Mouse (Mus musculus): ENCODE results near the gene Ednra.
"Not testable (repeated sequence)": the region's sequence is repeated elsewhere in the genome, so short reads cannot be mapped to it uniquely, and the experiment has no call there.

The Ednra gene

DNA sequence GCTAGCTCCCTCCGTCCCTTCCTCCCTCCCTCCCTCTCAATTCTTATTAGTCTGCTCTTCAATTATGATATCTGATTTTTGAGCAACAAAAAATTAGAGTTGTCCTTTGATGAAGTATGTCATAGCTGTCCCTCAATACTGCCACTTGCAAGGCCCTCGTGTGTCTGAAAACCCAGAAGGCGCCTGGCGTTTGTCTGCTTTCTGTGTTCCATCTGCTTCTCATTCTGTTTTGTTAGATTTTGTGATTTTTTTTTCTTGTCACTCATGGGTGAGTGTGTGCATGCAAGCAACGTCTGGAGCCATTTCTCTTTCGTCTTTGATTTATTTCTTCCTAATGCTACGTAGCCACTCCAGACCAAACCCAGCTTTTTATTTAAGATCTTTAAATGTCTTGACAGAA lies 9.8 kb downstream of the Ednra start:
- no peak for DNase-seq

DNA sequence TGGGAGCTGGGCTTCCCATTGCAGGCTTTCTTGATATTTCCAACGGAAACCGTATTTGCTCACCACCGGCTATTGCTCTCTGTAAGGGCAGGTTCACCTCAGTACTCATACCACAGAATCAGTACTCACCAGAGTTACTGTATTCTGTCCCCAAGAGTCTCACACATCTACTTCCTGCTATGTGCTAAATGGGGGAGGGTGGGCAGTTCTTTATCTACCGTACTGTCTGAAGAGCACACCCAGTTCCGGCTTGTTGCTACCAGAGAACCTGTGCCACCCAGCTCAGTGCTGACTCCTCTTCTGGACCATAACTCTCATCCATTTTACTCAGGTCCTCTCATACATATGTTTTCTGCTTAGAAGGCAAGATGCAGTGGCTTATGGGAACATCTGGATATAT lies 10.6 kb downstream of the Ednra start:
- DNase-seq: no peak

DNA sequence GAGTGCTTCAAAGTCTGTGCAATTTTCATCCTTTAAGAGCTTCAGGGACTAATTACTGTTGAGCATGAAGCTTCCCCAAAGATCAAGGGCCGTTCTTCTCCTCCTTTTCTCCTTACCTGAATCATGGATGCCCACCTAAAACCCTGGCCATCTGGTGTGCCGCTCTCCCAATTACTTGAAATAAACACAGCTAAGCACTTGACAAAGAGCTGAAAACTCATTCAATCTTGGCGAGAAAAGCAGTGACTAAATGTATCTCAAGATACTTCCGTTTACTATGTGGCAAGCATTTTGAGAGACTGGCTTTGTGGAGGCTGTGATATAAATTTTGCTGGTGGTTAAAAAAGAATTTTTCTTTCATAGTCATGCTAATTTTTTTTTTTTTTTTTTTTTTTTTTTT lies 19.5 kb downstream of the Ednra start:
- DNase-seq: no peak

DNA sequence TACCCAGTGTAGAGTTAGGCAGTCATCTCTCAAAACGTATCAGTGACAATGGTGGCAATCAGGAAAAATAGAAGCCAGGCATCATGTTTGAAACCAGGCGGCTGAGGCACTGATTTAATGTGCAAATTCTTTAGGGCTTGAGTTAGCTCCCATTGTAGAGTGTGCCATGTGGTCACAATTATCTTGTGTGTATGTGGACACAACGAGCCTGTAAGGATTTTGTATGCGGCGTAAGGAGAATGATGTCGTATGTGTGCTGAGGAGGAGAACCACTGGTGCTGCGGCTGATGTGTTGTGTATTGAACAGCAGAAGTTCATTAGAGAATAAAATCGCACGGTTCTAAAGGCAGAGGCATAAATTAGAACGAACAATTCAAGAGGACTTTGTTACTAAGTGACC lies 26.2 kb downstream of the Ednra start:
- DNase-seq: no peak

DNA sequence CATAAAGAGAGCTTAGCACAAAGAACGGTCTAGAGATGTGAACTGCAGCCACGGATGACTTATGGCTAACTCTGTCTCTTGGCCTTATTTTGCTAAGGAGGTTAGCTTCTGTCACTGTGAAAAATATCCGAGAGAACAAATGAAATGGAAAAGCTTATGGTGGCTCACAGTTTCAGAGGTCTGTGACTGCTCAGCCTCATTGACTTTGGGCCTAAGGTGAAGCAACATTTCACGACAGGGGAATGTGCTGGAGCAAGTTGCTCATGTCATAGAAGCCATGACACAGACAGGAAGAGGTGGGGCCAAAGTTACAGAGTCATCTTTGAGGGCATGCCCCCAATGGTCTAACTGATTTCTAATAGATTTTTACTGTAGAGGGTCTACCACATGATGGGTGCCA lies 28.1 kb downstream of the Ednra start:
- DNase-seq: no peak

DNA sequence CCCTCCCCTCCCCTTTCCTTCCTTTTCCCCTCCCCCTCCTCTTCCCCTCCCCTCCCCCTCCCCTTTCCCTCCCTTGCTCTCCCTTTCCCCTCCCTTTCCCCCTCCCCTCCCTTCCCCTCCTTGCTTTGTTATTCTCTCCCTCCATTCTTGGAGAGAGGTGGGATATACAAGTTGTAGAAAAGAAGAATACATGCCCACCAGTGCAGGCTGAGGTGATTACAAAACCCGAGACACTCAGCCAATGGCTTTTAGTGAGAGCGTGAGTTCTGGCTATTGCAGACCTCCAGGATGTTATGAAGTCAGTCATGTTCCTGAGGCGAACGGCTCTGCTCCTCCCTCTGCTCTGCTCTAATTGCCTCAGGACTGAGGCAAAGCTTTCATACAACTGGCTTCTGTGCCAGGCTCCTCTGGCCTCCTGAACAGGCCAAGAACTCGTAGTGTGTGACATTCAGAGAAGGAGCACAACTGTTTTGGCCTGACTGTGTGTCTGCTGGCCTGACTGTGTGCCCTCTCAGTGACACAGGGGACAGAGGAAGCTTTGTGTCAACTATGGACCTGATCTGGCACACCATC lies 28.7 kb downstream of the Ednra start:
- no peak for DNase-seq

DNA sequence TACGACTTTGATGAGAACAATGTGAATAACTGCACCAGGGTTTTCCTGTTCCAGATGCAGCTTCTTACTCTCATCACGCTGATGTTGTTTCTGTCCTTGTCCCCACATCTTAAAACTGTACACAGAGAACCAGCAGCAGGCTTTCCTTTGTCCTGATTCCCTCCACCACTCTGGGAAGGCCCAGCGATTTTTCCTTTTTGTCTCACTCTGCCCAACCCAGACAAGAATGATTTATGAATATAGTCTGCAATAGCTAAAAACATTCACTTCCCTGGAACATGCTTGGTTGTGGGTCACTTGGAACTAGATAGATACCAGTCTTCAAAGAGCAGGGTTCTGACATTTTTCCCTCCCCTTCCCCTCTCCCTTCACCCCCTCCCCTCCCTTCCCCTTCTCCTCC lies 29.2 kb downstream of the Ednra start:
- no peak for DNase-seq

DNA sequence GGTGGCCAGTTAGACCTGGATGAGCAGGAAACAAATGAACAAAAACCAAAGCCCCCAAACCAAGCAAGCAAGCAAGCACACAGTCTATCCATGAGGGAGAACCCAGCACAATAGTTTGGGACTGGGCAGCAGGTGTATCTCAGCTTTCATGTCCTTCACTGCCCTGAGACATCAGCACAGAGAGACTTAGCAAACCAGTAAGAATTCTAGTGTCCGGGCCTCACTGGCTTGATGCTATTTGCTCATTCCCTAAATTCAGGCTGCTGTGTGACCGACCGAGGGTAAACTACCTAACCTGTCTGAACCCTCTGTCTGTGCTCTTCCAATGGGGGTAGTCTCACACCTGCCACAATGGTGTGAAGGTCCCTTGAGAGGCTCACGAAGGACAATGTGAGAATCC lies 29.7 kb downstream of the Ednra start:
- no peak for DNase-seq

DNA sequence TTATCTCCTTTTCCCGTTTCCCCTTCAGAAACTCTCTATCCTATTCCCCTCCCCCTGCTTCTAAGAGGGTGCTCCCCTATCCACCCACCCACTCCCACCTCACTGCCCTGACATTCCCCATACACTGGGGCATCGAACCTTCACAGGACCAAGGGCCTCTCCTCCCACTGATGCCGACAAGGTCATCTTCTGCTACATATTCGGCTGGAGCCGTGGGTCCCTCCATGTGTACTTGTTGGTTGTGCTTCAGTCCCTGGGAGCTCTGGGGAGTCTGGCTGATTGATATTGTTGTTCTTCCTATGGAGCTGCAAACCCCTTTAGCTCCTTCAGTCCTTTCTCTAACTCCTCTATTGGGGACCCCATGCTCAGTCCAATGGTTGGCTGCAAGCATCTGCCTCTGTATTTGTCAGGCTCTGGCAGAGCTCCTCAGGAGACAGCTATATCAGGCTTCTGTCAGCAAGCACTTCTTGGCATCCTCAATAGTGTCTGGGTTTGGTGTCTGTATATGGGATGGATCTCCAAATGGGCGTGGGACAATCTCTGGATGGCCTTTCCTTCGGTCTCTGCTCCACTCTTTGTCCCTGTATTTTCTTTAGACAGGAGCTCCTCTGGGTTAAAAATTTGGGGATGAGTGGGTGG lies 34.7 kb downstream of the Ednra start:
- DNase-seq: not testable (repeated sequence)

DNA sequence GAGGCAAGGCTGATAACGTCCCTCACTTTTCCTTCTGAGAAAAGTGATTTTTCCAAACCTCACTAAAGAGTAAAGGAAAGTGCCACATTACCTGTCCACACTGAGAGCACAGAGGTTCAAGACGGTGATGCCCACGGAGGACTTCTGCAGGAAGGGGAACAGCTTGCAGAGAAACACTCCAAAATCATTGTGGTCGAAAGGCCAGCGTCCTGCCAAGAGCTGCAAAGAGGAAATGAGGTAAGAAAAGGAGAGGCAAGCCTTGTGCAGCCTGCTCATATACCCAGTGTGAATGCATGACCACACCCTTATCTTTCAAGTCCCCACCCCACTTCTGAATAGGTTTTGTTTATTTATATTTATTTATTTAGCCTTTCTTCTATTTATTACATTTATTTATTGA lies 35.3 kb downstream of the Ednra start:
- no peak for DNase-seq

DNA sequence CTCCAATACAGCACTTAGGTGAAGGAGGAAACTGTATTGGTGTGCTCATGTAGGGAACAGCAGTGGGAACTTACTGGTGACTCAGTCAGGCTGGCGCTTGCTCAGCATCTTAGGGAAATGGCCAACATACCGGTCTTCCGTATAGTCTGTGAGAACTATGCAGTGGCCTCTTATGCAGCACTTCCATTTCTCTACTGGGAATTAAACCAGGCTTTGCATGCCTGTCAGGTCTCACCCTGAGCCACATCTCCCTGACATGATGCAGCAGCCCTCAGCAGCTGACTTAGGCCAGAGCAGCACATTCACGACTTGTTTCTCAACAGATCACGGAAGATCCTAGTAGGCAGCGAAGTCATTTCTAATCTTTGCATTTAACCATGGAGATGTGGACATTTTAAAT lies 39.9 kb downstream of the Ednra start:
- DNase-seq: no peak

DNA sequence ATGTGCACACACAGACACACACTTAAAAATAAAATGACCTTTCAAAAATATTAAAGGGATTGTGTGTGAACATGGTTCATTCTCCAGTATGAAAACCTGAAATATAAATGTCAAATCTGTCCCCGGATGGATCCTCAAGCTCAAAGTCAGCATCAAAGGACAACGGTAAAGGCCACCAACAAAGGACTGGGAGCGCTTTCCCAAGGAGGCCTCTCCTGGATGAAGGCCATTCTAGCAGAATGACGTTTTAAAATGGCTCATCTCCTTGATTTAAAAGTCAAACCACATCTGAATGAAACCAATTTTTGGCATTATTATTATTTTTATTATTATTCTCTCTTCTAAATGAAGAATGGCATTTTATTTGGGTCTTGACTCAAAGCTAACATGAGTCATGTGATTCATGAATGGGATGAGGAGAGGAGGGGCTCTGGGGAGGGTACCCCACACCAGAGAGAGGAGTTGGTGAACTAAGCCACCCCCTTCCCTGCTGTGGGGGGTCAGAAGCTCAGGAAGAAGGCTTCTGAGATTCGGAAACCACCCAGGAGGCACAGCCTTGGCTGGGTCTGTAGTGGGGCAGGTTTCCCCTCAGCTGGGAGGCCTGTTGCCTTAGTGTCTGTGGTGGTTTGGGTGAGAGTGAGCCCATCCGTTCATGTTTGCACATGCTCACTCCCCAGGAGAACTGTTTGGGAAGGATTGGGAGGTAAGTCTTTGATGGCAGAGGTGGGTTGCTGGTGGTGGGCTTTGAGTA lies 40.7 kb downstream of the Ednra start:
- DNase-seq: no peak

DNA sequence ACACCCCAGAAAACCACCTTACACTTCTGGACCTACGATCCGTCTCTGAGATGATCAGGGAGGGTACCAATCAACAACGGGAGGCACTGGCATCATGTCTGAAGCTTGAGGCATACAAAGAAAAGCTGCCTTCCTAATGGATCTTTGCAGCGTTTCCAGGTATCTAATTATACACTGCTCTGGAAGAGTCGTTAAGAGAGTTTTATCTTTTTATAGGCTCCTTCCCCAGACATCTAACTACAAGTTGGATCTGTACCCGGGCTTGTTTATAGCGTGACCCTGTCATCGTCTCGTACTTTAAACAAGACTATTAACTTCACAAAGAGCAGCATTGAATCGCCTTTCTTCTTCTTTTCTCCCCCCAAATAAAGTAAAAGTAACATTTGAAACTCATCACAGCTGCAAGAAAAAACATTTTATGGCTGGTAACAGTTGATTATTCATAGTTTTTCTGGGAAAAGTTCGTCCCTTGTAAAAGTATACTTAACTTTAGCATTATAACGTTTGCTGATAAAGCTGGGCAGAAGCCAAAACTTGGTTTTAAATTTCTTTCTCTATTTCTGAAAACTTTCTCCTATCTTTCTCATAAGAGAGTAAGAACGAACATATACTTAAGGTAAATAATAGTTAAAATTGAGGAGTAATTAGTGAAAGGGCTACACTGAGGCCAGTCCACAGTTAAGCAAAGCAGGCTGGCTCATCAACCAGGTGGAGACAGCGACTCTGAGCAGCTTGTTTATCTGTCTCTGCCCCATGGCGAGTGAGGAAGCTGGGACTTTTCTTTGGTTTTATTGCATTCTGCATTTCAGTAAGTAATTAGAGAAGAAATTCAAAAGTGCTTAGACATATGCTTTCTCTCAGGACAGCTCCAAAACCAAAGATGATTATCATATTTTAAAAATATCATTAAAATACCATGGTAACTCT lies 42.0 kb downstream of the Ednra start:
- no peak for DNase-seq

DNA sequence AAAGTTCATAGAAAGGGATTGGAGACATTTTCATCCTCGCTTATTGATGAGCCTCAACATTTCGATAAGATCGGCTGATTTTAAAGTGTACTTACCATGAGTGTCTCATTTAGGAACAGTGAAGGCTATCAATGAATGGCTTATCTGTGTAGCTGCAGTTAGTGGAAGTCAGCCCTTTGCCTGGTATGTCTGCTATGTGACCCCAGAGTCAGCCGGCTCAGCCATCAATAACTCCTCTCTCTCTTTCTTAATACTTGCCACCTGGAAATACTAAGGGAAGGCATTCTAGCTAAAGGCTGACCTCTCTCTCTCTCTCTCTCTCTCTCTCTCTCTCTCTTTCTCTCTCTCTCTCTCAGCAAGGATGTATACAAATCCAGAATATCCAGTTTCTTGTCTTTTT lies 52.2 kb downstream of the Ednra start:
- DNase-seq: no peak

DNA sequence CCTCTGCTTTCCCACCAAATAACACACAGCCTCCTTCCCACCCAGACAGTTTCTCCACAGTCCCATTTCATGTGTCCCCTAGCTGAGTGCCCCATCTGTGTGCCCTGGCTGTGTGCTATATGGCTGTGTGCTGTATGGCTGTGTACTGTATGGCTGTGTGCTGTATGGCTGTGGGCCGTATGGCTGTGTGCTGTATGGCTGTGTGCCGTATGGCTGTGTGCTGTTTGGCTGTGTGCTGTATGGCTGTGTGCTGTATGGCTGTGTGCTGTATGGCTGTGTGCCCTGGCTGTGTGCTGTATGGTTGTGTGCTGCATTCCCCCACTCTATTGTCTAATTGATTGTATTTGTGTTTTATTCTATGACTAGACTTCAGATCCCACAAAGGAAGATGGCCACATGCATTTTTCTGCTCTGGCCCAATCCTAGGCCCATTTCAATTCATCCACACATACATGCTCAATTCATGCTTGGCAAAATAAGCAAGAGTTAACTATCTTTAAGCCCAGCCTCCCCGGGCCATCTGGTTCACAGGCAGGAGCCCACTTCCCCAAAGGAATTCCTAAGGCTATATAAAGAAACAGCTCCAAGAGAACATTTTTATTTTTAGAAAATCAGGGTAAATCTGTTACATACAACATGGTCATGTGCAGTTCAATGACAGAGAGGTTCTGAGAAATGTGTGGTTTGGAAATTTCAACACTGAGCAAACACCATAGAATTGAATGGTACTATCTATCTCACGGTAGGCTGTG lies 53.5 kb downstream of the Ednra start:
- no peak for DNase-seq

DNA sequence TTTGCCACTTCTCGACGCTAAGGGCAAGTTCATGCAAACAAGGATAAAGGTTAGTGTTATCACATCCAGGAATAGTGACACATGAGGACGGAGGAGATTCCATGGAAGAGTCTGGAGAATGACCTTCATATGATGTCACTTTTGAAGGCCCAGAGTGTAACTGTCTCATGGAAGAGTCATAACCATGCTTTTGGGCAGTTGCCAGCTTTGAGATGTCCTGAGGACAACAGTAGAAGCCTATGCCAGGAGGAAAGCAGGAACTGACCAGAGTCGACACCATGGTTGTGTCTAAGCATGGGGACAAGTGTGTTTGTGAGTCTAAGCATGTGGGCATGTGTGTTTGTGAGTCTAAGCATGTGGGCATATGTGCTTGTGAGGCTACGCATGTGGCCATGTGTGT lies 56.3 kb downstream of the Ednra start:
- no peak for DNase-seq

DNA sequence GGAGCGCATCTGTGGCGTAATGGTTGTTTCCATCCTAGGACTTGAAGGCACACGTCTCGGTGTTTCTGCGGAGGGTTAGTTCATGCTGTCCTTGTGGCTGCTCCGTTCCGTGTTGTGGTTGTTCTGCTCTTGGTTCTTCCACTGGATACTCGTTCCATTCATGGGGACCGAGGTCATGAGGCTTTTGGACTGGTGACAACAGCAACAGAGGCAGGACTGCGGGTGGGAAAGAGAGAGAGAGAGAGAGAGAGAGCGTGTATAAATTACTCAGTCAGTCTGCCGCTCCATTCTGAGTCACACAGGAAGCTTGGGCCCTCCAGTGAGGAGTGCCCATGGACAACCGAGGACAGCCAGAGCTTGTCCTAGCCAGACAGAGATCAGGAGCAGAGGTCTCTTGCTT lies 59.4 kb downstream of the Ednra start:
- peak; percentile 4 to 15 for DNase-seq

DNA sequence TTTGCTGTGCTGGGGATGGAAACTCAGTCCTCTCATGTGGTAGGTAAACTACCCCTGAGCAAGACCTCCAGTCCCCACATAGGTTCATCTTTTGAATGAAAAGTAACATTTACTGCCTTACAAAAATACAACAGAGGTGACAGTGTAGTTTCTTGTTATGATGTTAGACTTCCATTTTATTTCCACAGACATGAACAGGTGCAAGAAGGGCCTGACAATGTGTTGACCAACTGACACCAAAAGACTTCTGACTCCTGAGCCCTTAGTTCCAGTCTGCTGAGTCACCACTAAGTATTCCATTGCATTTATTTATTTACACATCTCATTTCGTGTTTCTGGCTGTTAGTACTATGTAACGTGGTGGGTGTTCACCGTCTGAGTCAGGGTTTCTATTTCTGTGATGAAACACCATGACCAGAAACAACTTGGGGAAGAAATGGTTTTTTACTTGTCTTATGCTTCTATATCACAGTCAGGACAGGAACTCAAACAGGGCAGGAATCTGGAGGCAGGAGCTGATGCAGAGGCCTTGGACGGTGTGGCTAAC lies 64.7 kb downstream of the Ednra start:
- no peak for DNase-seq

DNA sequence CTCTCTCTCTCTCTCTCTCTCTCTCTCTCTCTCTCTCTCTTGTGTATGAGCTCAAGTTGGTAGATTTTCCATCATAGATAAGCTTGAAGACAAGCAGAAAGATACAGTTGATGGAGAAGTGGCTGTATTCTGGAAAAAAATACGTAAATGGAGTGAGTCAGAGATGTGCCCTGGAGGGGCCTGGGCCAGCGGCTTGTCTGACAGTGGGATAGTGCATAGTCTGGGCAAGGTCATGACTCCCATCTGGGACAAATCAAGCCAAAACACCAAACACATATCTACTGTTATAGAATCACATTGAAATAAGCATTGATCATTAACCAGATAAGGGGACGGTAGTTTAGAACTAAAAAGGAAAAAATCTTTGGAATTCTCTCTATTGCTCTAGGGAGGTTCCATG lies 65.9 kb downstream of the Ednra start:
- no peak for DNase-seq

DNA sequence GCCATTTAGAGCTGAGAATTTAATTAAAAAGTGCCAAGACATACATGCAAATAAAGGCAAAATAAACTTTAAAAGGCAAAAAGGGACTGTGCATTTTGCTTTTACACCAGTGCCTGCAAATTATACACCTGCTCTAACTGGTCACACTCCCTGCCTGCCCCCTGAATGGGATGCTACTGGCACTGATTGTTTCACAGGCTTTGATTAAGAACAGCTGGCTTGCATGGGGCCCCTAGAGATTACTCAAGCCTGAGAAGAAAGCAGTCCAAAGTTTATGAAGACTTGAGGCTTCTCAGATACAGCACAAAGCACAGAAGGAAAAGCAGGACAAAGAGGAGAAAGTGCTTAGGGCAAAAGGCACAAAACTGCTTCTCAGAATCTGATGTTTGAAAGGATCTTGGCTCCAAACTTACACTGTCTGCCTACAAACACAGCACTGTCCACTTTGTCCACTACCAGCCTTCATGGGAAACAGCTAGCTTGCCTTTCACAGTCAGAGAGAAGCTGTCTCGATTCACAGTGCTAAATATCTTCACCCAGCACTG lies 73.5 kb downstream of the Ednra start:
- DNase-seq: no peak

DNA sequence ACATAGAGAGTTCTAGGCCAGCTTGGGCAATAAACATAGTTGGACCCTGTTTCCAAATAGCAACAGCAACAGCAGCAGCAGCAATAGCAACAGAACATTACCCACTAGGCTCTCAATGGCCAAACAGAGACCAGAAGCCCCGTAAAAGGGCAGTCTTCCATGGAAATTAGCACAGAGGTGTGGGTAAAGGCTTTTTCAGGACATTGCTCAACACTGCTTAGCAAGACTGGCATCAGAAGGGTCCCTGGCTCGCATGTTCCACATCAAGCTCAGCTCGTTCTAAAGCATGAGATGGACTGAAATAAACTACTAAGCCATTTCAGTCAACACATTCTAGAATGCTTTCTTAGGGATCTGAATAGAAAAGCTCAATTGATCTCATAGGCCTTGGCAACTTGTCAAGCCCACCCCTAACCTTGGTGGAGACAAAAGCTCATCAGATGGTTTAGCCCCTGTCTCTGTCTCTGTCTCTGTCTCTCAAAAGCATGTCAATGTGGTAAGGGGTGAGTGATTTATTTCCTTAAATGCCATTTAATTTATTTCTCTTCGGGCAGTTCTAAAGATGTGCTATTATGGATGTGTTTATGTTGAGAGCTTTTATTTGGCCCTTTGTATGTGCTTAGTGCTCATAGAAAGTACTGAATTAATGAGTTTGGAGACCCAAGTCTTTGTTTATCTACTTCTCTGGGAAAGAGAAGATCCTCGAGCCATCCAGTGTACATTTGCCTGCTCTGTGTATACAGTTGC lies 84.0 kb downstream of the Ednra start:
- DNase-seq: no peak

Data from kidney, adult 8-10 months (tissue).